Mouse (Mus musculus): Measurements from ENCODE around the gene Mtch1. TPM values are rescaled to one million over a fixed set of nuclear protein-coding genes. Genes with fewer than 3 reads are reported as not detected.

Gene Mtch1
- total RNA-seq, 2 experiments from 2014 or later, result 525 to 527 TPM

- no peak for DNase-seq (ENCODE audit: low spot score in 2 of 2)
These were observed 34.4 kb downstream of the Mtch1 start for GRCm38 (mm10) chr17:29313300-29313699.

- DNase-seq (ENCODE audit: low spot score in 2 of 2), result no peak
These were observed 35.7 kb downstream of the Mtch1 start for GRCm38 (mm10) chr17:29312082-29312481.

- no peak for DNase-seq (ENCODE audit: low spot score in 2 of 2)
These were observed 36.1 kb downstream of the Mtch1 start for GRCm38 (mm10) chr17:29311602-29312001.

GRCm38 (mm10) chr17:29310056-29310623, 37.6 kb downstream of the Mtch1 start:
- no peak for DNase-seq (ENCODE audit: low spot score in 2 of 2)

- no peak for DNase-seq (ENCODE audit: low spot score in 2 of 2)
These were observed 41.9 kb downstream of the Mtch1 start for GRCm38 (mm10) chr17:29305871-29306270.

- DNase-seq (ENCODE audit: low spot score in 2 of 2), result no peak
These were observed 42.5 kb downstream of the Mtch1 start for GRCm38 (mm10) chr17:29305058-29305806.

- no peak for DNase-seq (ENCODE audit: low spot score in 2 of 2)
These were observed 43.2 kb downstream of the Mtch1 start for GRCm38 (mm10) chr17:29304376-29305057.

- no peak for DNase-seq (ENCODE audit: low spot score in 2 of 2)
These were observed 43.9 kb downstream of the Mtch1 start for GRCm38 (mm10) chr17:29303856-29304255.

GRCm38 (mm10) chr17:29303087-29303486, 44.6 kb downstream of the Mtch1 start:
- no peak for DNase-seq (ENCODE audit: low spot score in 2 of 2)

- no peak for DNase-seq (ENCODE audit: low spot score in 2 of 2)
These were observed 45.6 kb downstream of the Mtch1 start for GRCm38 (mm10) chr17:29302149-29302548.

GRCm38 (mm10) chr17:29301421-29301820, 46.3 kb downstream of the Mtch1 start:
- no peak for DNase-seq (ENCODE audit: low spot score in 2 of 2)

GRCm38 (mm10) chr17:29300926-29301325, 46.8 kb downstream of the Mtch1 start:
- DNase-seq (ENCODE audit: low spot score in 2 of 2), result no peak

- DNase-seq (ENCODE audit: low spot score in 2 of 2), result no peak
These were observed 48.5 kb downstream of the Mtch1 start for GRCm38 (mm10) chr17:29299282-29299681.

- no peak for DNase-seq (ENCODE audit: low spot score in 2 of 2)
These were observed 49.9 kb downstream of the Mtch1 start for GRCm38 (mm10) chr17:29297813-29298212.

GRCm38 (mm10) chr17:29297321-29297720, 50.4 kb downstream of the Mtch1 start:
- no peak for DNase-seq (ENCODE audit: low spot score in 2 of 2)

GRCm38 (mm10) chr17:29295835-29296234, 51.9 kb downstream of the Mtch1 start:
- DNase-seq (ENCODE audit: low spot score in 2 of 2), result no peak

GRCm38 (mm10) chr17:29293807-29294605, 53.7 kb downstream of the Mtch1 start:
- DNase-seq (ENCODE audit: low spot score in 2 of 2), result no peak

- DNase-seq (ENCODE audit: low spot score in 2 of 2), result no peak
These were observed 54.7 kb downstream of the Mtch1 start for GRCm38 (mm10) chr17:29292996-29293395.

GRCm38 (mm10) chr17:29291793-29292192, 55.9 kb downstream of the Mtch1 start:
- DNase-seq (ENCODE audit: low spot score in 2 of 2), result no peak

- DNase-seq (ENCODE audit: low spot score in 2 of 2), result peak in 1 of 2 experiments; percentile 42
These were observed 65.3 kb downstream of the Mtch1 start for GRCm38 (mm10) chr17:29282216-29282952.
